Mouse (Mus musculus): ENCODE data around the gene Hist2h2aa1. TPM values are rescaled to one million over a fixed set of nuclear protein-coding genes. Genes with fewer than 3 reads are reported as not detected.
"Not testable (repeated sequence)": the region's sequence is repeated elsewhere in the genome, so short reads cannot be mapped to it uniquely, and the experiment has no call there.

The Hist2h2aa1 gene
- polyA plus RNA-seq, 1 experiment: 127 TPM

- DNase-seq: no peak
- no peak for TF ChIP-seq POLR2A (IDR thresholded peaks at IDR 0.05; ENCODE audit: borderline replicate concordance, insufficient read depth, low read length)
- TF ChIP-seq CTCF (IDR thresholded peaks at IDR 0.05; ENCODE audit: borderline replicate concordance, insufficient read depth, low read depth, low read length): no peak
- no peak overlapping the region for H3K27ac ChIP-seq (ENCODE audit: insufficient read depth, low read length)
- 80% methylated on average over 3 of the region's 3 CpGs for WGBS
- H3K27me3 ChIP-seq (ENCODE audit: control insufficient read depth, insufficient read depth, low read length): no peaks in the 10 kb centered on the region
- H3K4me1 ChIP-seq (ENCODE audit: control insufficient read depth, insufficient read depth, low read length): no peaks in the 10 kb centered on the region
- no peak overlapping the region for H3K4me3 ChIP-seq (replicated peaks; ENCODE audit: insufficient read depth, low read depth, low read length)
Observed at GRCm38 (mm10) chr3:96207819-96208218, 37.5 kb upstream of the Hist2h2aa1 start.

GRCm38 (mm10) chr3:96209242-96209641 is 36.1 kb upstream of the Hist2h2aa1 start:
- 17% methylated on average over 15 of the region's 15 CpGs for WGBS
- TF ChIP-seq CTCF (IDR thresholded peaks at IDR 0.05; ENCODE audit: borderline replicate concordance, insufficient read depth, low read depth, low read length) (peak; percentile 23; the same call in 1 of the 2 replicates), POLR2A (IDR thresholded peaks at IDR 0.05; ENCODE audit: borderline replicate concordance, insufficient read depth, low read length) (no peak)
- no peaks in the 10 kb centered on the region for H3K27me3 ChIP-seq (ENCODE audit: control insufficient read depth, insufficient read depth, low read length)
- H3K4me3 ChIP-seq (replicated peaks; ENCODE audit: insufficient read depth, low read depth, low read length): no peak overlapping the region
- no peak overlapping the region for H3K27ac ChIP-seq (ENCODE audit: insufficient read depth, low read length)
- H3K4me1 ChIP-seq (ENCODE audit: control insufficient read depth, insufficient read depth, low read length): no peaks in the 10 kb centered on the region
- no peak for DNase-seq

GRCm38 (mm10) chr3:96219191-96219641 is 26.1 kb upstream of the Hist2h2aa1 start:
- peak; percentile 44; the same call in 1 of the 2 replicates for TF ChIP-seq CTCF (IDR thresholded peaks at IDR 0.05; ENCODE audit: borderline replicate concordance, insufficient read depth, low read depth, low read length)
- TF ChIP-seq POLR2A (IDR thresholded peaks at IDR 0.05; ENCODE audit: borderline replicate concordance, insufficient read depth, low read length): no peak
- Histone ChIP-seq H3K27me3 (ENCODE audit: control insufficient read depth, insufficient read depth, low read length) (no peaks in the 10 kb centered on the region), H3K4me1 (ENCODE audit: control insufficient read depth, insufficient read depth, low read length) (peaks cover 4% of the 10 kb centered on the region; the same call in 1 of the 2 replicates), H3K4me3 (replicated peaks; ENCODE audit: insufficient read depth, low read depth, low read length) (peak overlapping the region; percentile 91), H3K27ac (ENCODE audit: insufficient read depth, low read length) (peak overlapping the region; percentile 99)
- DNase-seq: peak in 1 of 2 experiments; percentile 62
- under 1% methylated on average over 12 of the region's 12 CpGs for WGBS

- WGBS: under 1% methylated on average over 37 of the region's 37 CpGs
- TF ChIP-seq POLR2A (IDR thresholded peaks at IDR 0.05; ENCODE audit: borderline replicate concordance, insufficient read depth, low read length) (peak; percentile 79; the same call in 1 of the 2 replicates), CTCF (IDR thresholded peaks at IDR 0.05; ENCODE audit: borderline replicate concordance, insufficient read depth, low read depth, low read length) (no peak)
Observed at GRCm38 (mm10) chr3:96219661-96220130, 25.6 kb upstream of the Hist2h2aa1 start, which contains the start of the genes Bola1 and Hist2h2ab. Gene Bola1 (minus strand): TSS chr3:96219709. Gene Hist2h2ab (plus strand): TSS chr3:96219865.

GRCm38 (mm10) chr3:96220131-96220764 is 25.0 kb upstream of the Hist2h2aa1 start:
- under 1% methylated on average over 40 of the region's 47 CpGs for WGBS
- H3K27me3 ChIP-seq (ENCODE audit: control insufficient read depth, insufficient read depth, low read length): not testable (repeated sequence)

More at GRCm38 (mm10) chr3:96219661-96220130, 25.6 kb upstream of the Hist2h2aa1 start, which contains the start of the genes Bola1 and Hist2h2ab:
- H3K4me1 ChIP-seq (ENCODE audit: control insufficient read depth, insufficient read depth, low read length): peaks cover 4% of the 10 kb centered on the region; the same call in 1 of the 2 replicates
- H3K4me3 ChIP-seq (replicated peaks; ENCODE audit: insufficient read depth, low read depth, low read length): peak within 1 kb of the TSS; percentile 91
- DNase-seq: peak; percentile 87 to 91
- peak within 1 kb of the TSS; percentile 99 for H3K27ac ChIP-seq (ENCODE audit: insufficient read depth, low read length)
- no peaks in the 10 kb centered on the region for H3K27me3 ChIP-seq (ENCODE audit: control insufficient read depth, insufficient read depth, low read length)

GRCm38 (mm10) chr3:96220765-96221639 is 24.3 kb upstream of the Hist2h2aa1 start, which contains the start of the genes Hist2h2ac and Hist2h2be:
Gene Hist2h2ac (minus strand): TSS chr3:96220880.
Gene Hist2h2be (plus strand): TSS chr3:96221119.
- Histone ChIP-seq H3K4me3 (replicated peaks; ENCODE audit: insufficient read depth, low read depth, low read length) (peak within 1 kb of the TSS; percentile 77), H3K4me1 (ENCODE audit: control insufficient read depth, insufficient read depth, low read length) (peaks cover 12% of the 10 kb centered on the region; the same call in 1 of the 2 replicates), H3K27me3 (ENCODE audit: control insufficient read depth, insufficient read depth, low read length) (no peaks in the 10 kb centered on the region), H3K27ac (ENCODE audit: insufficient read depth, low read length) (peak within 1 kb of the TSS; percentile 87)
- TF ChIP-seq CTCF (IDR thresholded peaks at IDR 0.05; ENCODE audit: borderline replicate concordance, insufficient read depth, low read depth, low read length) (no peak), POLR2A (IDR thresholded peaks at IDR 0.05; ENCODE audit: borderline replicate concordance, insufficient read depth, low read length) (peak; percentile 92; the same call in 1 of the 2 replicates)
- under 1% methylated on average over 43 of the region's 43 CpGs for WGBS
- DNase-seq: peak; percentile 88 to 94

More at GRCm38 (mm10) chr3:96220131-96220764, 25.0 kb upstream of the Hist2h2aa1 start:
- not testable (repeated sequence) for H3K4me1 ChIP-seq (ENCODE audit: control insufficient read depth, insufficient read depth, low read length); DNase-seq
- H3K4me3 ChIP-seq (replicated peaks; ENCODE audit: insufficient read depth, low read depth, low read length): peak overlapping the region; percentile 77
- peak overlapping the region; percentile 87 for H3K27ac ChIP-seq (ENCODE audit: insufficient read depth, low read length)

- peak overlapping the region; percentile 73 for H3K4me3 ChIP-seq (replicated peaks; ENCODE audit: insufficient read depth, low read depth, low read length)
- TF ChIP-seq CTCF (IDR thresholded peaks at IDR 0.05; ENCODE audit: borderline replicate concordance, insufficient read depth, low read depth, low read length) (no peak), POLR2A (IDR thresholded peaks at IDR 0.05; ENCODE audit: borderline replicate concordance, insufficient read depth, low read length) (no peak)
- 6% methylated on average over 9 of the region's 9 CpGs for WGBS
- DNase-seq: peak; percentile 25 to 48
- H3K27ac ChIP-seq (ENCODE audit: insufficient read depth, low read length): peak overlapping the region; percentile 80
- no peaks in the 10 kb centered on the region for H3K27me3 ChIP-seq (ENCODE audit: control insufficient read depth, insufficient read depth, low read length)
- H3K4me1 ChIP-seq (ENCODE audit: control insufficient read depth, insufficient read depth, low read length): peaks cover 12% of the 10 kb centered on the region; the same call in 1 of the 2 replicates
Observed at GRCm38 (mm10) chr3:96221640-96222038, 23.7 kb upstream of the Hist2h2aa1 start.

All from cerebellum, adult 2 months (tissue).